Mouse (Mus musculus): Measurements from ENCODE around the gene Six3. TPM values are rescaled to one million over a fixed set of nuclear protein-coding genes. Genes with fewer than 3 reads are reported as not detected.
A peak's percentile ranks its signal among the peaks of the same experiment; 100 is the strongest.

The Six3 gene
- polyA plus RNA-seq, 1 experiment, result 0.74 TPM

GRCm38 (mm10) chr17:85624051-85624420, 10.6 kb downstream of the Six3 start:
- DNase-seq (ENCODE audit: extremely low spot score in 1 of 2, low spot score in 1 of 2), result no peak

- DNase-seq (ENCODE audit: extremely low spot score in 1 of 2, low spot score in 1 of 2), result no peak
Observed at GRCm38 (mm10) chr17:85624981-85625940, 11.9 kb downstream of the Six3 start.

GRCm38 (mm10) chr17:85626091-85626860, 12.9 kb downstream of the Six3 start:
- DNase-seq (ENCODE audit: extremely low spot score in 1 of 2, low spot score in 1 of 2), result no peak

GRCm38 (mm10) chr17:85627751-85628150, 14.3 kb downstream of the Six3 start:
- no peak for DNase-seq (ENCODE audit: extremely low spot score in 1 of 2, low spot score in 1 of 2)

GRCm38 (mm10) chr17:85628811-85629210, 15.4 kb downstream of the Six3 start:
- DNase-seq (ENCODE audit: extremely low spot score in 1 of 2, low spot score in 1 of 2), result no peak

- DNase-seq (ENCODE audit: extremely low spot score in 1 of 2, low spot score in 1 of 2), result no peak
Observed at GRCm38 (mm10) chr17:85629396-85629795, 16.0 kb downstream of the Six3 start.

GRCm38 (mm10) chr17:85630296-85631050, 17.1 kb downstream of the Six3 start:
- no peak for DNase-seq (ENCODE audit: extremely low spot score in 1 of 2, low spot score in 1 of 2)

- DNase-seq (ENCODE audit: extremely low spot score in 1 of 2, low spot score in 1 of 2), result no peak
Observed at GRCm38 (mm10) chr17:85631106-85631505, 17.7 kb downstream of the Six3 start.

GRCm38 (mm10) chr17:85633619-85634018, 20.2 kb downstream of the Six3 start:
- DNase-seq (ENCODE audit: extremely low spot score in 1 of 2, low spot score in 1 of 2), result peak; percentile 22 to 89

GRCm38 (mm10) chr17:85637876-85638275, 24.5 kb downstream of the Six3 start:
- no peak for DNase-seq (ENCODE audit: extremely low spot score in 1 of 2, low spot score in 1 of 2)

GRCm38 (mm10) chr17:85645312-85645711, 31.9 kb downstream of the Six3 start:
- DNase-seq (ENCODE audit: extremely low spot score in 1 of 2, low spot score in 1 of 2), result no peak

GRCm38 (mm10) chr17:85645718-85646665, 32.6 kb downstream of the Six3 start:
- DNase-seq (ENCODE audit: extremely low spot score in 1 of 2, low spot score in 1 of 2), result no peak

GRCm38 (mm10) chr17:85660016-85660415, 46.6 kb downstream of the Six3 start:
- DNase-seq (ENCODE audit: extremely low spot score in 1 of 2, low spot score in 1 of 2), result no peak

GRCm38 (mm10) chr17:85661521-85661920, 48.1 kb downstream of the Six3 start:
- DNase-seq (ENCODE audit: extremely low spot score in 1 of 2, low spot score in 1 of 2), result no peak

GRCm38 (mm10) chr17:85664202-85664601, 50.8 kb downstream of the Six3 start:
- DNase-seq (ENCODE audit: extremely low spot score in 1 of 2, low spot score in 1 of 2), result no peak

- DNase-seq (ENCODE audit: extremely low spot score in 1 of 2, low spot score in 1 of 2), result peak; percentile 36 to 86
Observed at GRCm38 (mm10) chr17:85664618-85665320, 51.4 kb downstream of the Six3 start.

Data from frontal cortex, adult 2 months (tissue).